Mouse (Mus musculus) heart, postnatal 36 days (tissue): Measurements from ENCODE around the gene 4930452B06Rik. TPM values are rescaled to one million over a fixed set of nuclear protein-coding genes. Genes with fewer than 3 reads are reported as not detected.

Source experiments
- DNase-seq, 2 experiments: peaks; one replicate each; pipeline ENCODE4 v3.0.0; 2021 to 2022
- intact Hi-C: fragments of 180-260 bp; cut with DNase I; formaldehyde crosslinking; loops from one replicate; pipeline ENCODE4 v1.15.1; 2025
- total RNA-seq, 2 experiments: library from RNA; stranded (reverse); gene quantifications; 2 replicates each; pipeline ENCODE4 v1.2.3; 2021

The 4930452B06Rik gene
- total RNA-seq, 2 experiments from 2014 or later = 2.3 to 2.4 TPM

DNA sequence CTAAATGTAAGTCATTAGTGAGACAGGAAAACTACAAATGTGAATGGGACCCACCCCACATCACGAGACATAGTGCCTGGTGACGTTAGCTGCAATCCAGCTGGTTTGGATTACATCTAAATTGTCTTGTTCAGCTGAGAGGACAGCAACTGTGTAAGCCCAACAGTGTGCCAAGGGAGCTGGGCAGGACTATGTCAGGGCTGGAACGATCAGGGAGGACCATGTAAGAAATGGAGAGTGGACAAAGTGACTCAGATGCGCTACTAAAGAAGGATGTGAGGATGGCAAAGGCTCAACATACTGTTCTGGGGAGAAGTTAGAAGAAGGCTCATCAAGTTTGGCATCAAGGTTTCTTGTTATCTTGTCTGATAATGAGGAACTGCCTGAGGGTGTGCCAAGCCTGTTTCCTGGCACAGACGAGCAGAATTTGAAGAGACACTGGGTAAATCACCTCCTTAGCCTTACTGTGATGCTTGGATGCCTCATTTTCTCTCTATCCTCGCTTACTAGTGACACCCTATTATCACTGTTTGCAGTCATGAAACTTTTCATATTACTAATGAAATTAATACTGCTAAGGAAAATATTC lies 203.6 kb downstream of the 4930452B06Rik start:
- intact Hi-C loops = loop anchor here (5.0 kb wide), 1 partner anchor 145 kb away; no protein-coding TSS in a partner anchor

DNA sequence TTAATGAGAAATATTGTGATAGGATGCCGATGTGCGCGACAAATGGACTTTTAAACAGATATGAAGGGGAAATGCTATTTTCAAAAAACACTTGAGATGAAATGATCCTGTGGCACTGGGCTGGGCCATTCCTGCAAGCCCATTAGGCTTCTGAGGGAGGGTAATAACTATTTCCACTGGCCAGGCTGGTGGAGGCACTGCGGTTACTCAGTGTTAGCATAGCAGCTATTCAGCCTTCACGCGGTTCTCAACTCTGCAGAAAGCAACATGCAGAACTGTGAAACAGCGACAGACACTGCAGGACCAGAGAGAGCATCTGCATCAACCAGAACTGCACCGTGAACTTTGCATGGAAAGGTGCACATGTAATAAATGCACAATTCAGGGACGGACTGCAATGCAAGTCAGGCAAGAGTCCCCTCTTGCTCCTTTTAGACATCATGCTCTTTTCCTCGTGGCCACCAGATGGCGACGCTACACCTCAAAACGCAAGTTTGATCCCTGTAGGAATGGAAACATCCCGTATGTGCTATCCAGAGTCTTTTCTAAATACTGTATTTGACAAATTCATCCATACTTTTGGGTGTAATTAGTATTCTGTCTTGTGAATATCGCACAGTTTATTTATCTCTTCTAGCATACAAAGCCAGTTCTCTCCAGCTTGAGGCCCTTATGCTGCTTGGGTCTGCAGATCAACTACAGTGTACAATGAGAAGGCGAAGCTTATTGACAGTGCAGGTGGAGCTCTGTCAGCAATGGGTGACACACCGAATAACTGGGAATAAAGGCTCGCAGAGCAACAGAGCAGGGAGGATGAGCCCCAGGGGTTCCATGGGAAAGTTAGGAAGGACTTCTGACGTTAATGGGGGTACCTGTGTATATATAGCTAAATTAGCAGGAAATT lies 205.6 kb downstream of the 4930452B06Rik start:
- peak; percentile 34 to 60 for DNase-seq
- intact Hi-C loops = loop anchor here (5.0 kb wide), 1 partner anchor 147 kb away; no protein-coding TSS in a partner anchor

More for the DNA sequence above, 203.6 kb downstream of the 4930452B06Rik start:
- no peak for DNase-seq

DNA sequence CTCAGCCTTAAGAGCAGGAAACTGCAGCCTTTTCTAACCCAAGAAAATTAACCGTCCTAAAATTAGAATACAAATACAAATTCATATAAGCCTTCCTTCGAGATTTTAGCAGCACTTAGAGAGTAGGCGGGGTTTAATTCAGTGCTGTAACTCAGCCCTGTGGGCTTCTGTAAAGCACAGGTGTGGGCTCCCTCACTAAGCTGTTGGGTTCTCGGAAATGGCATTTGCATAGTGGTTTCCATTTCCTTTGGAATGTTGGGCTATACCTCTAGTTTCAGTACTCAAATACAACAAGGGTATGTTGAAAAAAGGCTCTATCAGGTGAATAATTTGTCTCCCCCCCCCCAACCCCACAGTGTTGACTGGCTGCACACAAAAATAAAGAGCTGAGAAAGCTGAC lies 206.3 kb downstream of the 4930452B06Rik start:
- intact Hi-C loops = loop anchor here (5.0 kb wide), 1 partner anchor 148 kb away; no protein-coding TSS in a partner anchor
- DNase-seq = no peak

DNA sequence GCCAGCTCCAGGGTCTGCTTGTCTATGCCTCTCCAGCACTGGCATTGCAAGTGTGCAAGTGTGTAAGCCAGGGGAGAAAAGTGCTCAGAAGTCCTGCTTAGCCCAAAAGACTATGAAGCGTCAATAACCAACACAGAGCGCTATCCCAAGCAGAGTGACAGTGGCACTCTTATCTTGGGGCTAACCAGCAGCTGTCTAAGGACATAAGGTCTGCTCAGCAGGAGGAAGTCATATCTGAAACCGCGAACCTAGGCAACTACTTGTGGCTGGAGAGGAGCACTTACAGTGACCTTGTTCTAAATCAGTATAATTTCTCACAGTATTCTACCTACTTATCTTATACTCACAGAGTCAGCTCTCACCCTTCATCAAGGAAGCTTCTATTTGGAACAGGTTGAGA lies 214.9 kb downstream of the 4930452B06Rik start:
- DNase-seq = no peak
- intact Hi-C loops = no loop called here

DNA sequence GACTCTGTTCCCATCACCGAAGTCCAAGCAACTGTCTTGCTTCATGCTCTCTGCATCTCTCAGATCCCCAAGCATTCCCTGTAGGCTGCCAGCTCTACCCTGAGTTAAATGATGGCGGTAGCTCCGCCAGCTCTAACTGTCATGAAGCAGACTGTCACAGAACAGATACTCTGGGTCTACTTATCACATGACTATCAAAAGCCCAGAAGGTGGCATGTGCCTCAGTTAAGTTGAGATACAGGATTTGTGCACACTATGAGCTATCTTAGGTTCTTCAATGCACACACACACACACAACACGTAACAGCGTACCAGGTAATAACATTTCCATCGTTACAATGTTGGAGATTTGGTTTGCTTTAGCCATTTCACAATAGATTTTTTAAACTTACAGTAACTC lies 215.7 kb downstream of the 4930452B06Rik start:
- intact Hi-C loops = no loop called here
- no peak for DNase-seq

DNA sequence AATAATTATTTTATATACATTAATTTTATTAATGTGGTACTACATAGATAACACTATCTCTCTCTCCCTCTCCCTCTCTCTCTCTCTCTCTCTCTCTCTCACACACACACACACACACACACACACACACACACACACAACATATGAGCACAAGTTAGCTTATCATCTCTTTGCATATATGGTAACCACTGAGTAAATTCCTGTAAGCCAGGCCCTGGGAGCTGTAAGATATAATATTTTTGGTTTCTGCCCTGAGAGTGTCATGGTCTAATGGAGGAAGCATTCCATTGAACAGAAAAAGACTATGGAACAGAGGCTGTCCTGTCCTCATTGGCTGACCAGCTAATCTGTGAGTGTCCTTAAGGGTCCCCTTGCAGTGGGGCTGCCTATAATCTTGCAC lies 216.7 kb downstream of the 4930452B06Rik start:
- intact Hi-C loops = no loop called here

DNA sequence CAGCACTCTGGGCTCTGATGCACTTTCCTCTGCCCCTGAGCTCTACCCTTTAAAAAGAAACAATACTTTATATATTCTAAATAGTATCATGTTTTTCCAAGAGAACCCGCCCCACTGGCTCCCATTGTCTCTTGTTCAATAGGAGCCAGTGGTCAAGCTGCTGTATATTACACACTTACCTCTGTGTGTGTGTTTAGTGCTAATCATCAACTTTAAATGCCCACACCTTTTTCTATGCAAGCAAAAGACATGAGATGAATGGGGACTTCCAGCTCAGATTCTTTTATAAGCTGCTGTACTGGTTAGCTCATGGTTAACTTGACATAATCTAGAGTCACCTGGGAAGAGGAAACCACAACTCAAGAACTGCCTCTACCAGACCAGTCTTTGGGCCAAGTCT lies 218.7 kb downstream of the 4930452B06Rik start:
- intact Hi-C loops = no loop called here
- DNase-seq = no peak

More for the DNA sequence above, 216.7 kb downstream of the 4930452B06Rik start:
- no peak for DNase-seq

DNA sequence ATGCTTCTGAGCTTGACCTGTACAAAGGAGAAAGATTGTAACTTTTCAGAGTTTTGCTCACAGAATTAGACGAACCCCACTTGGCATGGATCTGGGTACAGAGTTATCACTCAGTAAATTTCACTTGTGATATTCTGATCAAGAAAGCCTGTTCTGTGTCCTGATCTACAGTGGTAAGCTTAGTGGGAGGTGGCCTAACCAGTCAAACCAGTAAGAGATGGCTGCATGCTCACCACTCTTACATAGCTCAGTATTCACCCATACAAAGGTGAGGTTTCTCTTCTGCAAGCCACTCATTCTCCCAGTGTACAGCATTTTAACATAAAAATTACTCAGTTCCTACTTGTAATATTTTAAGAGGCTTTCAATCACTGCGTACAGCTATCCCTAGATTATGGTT lies 221.7 kb downstream of the 4930452B06Rik start:
- DNase-seq = no peak
- intact Hi-C loops = no loop called here

DNA sequence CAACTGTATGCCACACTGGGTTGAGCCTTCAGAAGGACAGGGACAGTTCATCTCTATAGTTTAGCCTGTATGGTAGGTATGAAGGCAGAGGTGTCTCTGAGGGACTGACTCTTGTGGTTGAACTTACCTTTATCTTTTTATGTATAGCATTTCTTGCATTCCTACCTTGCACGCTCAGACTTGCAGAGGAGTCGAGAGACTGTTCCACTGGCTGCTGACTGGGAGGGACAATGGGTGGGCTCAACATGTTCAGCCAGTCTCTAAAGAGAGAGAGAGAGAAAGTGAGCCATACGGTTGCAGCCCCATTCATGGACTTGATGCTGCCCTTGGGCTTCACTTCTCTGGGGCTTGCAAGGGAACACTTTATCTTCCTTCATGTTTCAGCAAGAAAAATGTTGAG lies 223.3 kb downstream of the 4930452B06Rik start:
- intact Hi-C loops = no loop called here

DNA sequence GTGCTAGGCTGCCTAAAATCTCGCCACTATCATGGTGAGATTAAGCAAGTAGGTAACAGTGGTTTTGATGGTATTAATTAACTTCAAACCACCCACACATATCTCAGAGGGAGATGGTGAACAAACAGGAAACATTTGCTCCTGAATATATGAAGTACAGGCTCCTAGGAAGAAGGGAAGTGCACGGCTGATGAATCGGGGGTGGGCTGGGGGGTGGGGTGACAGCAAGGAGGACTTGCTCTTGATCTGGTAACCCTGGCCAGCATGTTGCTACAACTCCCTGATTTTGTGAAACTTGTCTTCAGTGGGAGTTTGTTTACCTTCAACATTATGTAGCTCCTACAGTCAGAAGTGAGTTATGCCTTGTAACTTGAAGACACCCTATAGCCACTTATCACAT lies 224.4 kb downstream of the 4930452B06Rik start:
- intact Hi-C loops = no loop called here
- no peak for DNase-seq

More for the DNA sequence above, 223.3 kb downstream of the 4930452B06Rik start:
- DNase-seq = no peak

DNA sequence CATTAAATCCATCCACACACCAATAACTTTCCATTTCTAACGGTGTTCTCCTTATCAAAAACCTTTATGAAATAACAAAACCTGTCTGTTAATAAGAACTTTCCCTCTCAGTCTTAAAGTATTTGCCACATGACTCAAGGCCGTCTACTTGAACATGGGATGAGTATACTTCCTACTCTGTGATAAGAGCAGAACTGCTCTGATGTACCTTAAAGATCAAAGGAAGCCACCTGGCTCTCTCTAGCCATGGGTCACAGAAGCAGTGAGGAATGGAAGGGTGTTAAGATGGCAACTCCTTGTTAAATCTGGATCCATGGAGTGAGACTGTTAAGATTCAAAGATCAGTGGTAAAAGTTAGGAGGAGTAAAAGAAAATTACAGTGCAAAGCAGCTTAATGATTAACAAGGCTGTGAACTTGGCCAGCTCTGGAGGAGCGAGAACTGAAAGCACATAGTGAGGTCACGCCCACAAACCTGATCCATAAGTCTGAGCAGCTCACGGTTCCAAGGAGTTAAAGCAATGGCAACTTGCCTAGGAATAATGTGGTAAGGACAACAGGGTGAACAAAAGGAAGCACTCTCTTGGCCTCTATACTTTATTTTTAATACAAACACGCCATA lies 235.3 kb downstream of the 4930452B06Rik start:
- intact Hi-C loops = no loop called here
- no peak for DNase-seq

DNA sequence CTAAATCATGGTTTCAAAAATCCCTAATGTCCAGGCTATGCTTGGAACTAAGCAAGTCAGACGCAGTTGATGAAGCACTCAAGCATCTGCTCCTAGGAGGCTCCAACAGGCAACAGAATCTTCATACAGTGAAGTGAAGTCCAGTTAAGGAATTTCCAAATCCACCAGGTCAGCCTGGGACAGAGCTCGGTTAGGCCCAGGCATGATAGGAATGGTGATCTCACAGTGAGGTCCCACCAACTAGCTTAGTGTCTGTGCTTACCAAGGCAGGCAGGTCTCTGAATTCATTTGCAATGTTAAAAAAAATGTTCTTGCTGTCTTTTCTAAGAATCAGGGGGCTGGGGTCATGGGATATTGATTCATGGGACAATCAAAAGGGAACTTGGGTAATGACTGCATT lies 236.3 kb downstream of the 4930452B06Rik start:
- no peak for DNase-seq
- intact Hi-C loops = no loop called here

DNA sequence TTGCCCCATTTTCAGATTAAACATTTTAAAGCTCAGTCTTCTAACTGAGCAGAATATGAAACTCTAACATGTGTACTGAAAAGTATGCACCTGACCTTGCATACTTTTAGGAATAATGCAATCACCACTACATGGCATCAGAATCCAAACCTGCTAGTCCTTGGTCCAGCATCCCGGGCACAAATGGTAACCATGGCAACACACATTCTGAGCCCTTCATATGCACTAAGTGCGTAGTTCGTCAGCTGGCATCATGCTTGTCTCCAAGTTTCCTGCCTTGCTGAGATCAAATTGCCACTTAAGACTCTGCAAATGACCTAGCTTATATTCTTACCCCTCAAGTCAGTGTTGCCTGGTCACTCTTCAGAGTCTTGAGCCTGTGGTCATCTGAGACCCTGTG lies 243.2 kb downstream of the 4930452B06Rik start:
- intact Hi-C loops = no loop called here
- no peak for DNase-seq

DNA sequence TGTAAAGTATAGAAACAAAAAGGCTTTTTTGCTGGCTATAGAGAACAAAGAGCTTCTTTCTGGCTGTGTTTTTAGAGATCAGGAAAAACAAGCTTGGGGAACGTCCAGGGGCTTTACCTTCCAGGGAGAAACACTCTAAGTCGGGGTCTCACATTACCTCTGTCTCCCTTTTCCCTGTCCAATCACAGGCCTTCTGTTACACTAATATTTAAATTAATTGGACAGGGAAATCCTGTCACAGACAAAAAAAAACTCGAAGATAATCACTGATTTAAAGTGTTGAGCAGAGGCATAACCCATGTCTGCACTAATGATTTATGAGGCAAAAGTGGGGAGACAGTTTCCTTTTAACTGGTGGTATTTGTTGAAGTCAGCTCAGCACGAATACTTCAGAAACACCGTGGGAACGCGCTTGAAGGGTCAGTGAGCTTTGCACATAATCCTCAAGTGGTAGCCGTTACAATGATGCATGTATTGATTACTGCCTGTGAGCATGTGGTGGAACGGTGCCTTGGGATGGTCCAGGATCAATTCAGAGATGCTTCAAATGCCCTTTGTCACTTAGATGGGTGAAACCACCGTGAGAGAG lies 244.7 kb downstream of the 4930452B06Rik start:
- DNase-seq = no peak
- intact Hi-C loops = no loop called here

DNA sequence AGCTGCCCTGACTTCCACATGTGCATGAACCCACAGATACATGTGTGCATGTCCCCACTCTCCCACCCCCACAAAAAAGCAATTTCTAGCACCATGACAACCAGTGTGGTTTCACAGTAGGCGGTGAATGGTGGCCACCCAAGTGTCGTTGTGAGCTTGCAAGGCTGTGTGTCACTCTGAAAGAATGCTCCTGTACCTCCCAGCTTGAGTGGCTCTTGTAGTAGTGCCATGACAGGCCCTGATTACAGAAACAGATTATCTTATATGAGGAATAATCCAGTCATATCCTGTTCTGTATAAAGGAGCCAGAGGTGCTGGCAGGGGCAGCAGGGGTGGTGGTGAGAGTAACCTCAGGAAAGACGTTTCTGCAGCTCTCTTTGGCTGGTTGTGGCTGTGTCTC lies 247.4 kb downstream of the 4930452B06Rik start:
- intact Hi-C loops = no loop called here
- DNase-seq = no peak

DNA sequence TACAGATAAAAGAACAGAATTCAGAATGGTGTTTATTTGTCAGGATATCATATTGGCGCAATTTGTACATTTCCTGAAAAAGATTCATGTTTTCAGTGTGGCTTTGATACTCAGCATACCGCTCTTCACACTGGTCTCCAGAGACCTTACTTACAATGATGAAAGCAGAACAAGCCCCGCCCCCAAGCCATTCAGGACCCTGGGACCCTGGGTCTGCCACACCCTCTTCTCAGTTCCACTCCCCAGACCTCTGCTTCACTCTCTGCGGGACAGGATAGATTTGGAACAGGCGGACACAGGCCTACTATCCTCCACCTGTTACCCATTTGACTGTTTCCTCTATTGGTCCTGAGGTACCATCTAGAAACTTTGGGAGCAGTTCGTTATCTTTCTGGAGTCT lies 260.1 kb downstream of the 4930452B06Rik start:
- intact Hi-C loops = no loop called here
- no peak for DNase-seq

DNA sequence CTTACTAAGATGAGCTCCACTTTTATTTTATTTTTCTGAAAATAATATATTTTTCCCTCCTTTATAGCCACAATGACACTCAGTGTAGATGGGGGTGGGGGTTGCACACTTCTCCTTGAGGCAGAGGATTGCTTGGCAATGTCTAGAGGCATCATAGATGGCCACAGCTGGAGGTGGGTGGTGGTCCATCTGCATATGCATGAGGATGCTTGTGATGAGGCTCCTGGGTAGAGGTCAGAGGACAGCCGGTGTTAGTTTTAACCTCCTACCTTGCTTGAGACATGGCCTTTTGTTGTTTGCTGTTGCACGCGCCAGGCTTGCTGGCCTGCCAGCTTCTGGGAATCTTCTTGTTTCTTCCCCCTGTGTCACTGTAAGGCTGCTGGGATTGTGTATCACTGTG lies 262.7 kb downstream of the 4930452B06Rik start:
- no peak for DNase-seq
- intact Hi-C loops = no loop called here

DNA sequence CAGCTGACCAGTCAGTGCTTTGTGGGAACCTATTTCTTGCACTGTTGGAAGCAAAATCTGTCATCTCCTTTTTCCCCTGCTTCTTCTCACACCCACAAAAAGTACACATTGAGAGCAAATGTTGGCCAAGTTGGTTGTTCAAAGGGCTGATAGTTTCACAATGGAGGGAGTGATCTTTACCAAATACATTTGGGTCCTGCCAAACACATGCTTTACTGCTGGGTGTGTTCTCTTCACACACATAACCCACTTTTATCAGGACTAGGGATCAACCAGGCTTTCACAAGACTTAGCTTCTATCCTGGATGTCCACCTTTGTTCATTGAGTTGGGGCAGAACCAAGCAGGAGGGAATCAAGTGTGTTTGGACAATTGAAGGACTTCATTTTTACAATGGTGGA lies 267.5 kb downstream of the 4930452B06Rik start:
- no peak for DNase-seq
- intact Hi-C loops = no loop called here

DNA sequence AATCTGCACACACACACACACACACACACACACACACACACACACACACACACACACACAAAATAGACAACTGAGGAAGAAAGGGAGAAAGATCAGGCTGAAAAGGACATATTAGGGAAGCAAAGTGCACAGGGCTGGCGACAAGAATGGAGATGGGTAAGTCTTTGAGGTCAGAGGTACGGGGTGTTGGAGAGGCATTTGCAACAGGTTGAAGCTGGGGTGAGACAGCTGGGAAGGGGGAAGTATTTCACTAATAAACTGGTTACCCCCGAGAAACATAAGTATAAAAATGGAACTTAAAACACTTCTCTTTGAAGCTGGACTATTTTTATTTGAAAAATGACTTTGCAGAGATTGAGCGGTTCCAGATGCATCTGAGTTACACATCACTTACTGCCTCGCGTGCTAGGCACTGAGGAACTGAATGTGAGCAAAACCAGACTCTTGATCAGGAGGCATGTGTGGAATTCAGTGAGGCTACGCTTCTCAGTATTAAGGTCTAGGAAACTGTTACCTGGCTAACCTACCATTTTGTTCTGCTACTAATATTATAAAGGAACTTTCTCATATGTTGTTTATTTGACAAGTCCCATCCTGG lies 270.3 kb downstream of the 4930452B06Rik start:
- no peak for DNase-seq
- intact Hi-C loops = no loop called here

DNA sequence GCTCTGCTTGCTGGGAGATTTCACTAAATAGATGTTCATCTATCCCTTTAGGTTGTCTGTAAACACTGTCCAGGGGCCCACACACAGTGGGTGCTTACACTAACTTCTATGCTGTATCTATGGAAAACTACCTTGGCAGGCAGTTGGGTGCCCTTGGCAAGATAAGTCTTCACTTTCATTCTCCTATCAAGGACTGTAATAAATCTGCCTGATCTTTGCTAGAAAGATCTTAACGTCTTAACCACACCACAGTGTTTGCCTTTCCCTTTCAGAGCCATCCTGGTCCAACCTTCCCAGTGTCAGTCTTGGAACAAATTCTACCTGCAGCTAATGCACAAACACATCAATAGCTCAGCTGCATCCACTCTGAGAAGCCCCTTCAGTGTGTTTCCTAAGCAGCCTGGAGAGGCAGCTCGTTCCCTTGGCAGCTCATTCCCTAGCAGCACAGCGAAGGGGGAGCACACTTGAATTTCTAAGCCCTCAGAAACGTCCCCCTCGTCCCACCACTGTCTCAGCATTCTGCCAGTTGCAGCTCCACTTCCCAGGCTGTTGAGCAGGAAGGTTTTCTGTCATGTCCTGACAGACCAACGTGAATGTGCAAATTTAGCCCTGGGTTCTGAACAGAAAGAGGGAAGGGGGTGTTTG lies 273.7 kb downstream of the 4930452B06Rik start:
- no peak for DNase-seq
- intact Hi-C loops = no loop called here
